Mouse (Mus musculus): Measurements from ENCODE around the gene Fcgr4. TPM values are rescaled to one million over a fixed set of nuclear protein-coding genes. Genes with fewer than 3 reads are reported as not detected.

Fcgr4 gene
- total RNA-seq, 2 experiments from 2014 or later: 0.58 to 3.5 TPM

GRCm38 (mm10) chr1:171006335-171006734, 12.4 kb upstream of the Fcgr4 start:
- ATAC-seq (replicated peaks; ENCODE audit: poor library complexity, severe bottlenecking): peak; percentile 92

GRCm38 (mm10) chr1:171006905-171007304, 11.8 kb upstream of the Fcgr4 start:
- peak; percentile 31 for ATAC-seq (replicated peaks; ENCODE audit: poor library complexity, severe bottlenecking)

GRCm38 (mm10) chr1:171011733-171012132, 7.0 kb upstream of the Fcgr4 start:
- ATAC-seq (replicated peaks; ENCODE audit: poor library complexity, severe bottlenecking): peak; percentile 52

GRCm38 (mm10) chr1:171016676-171017356, 1.9 kb upstream of the Fcgr4 start:
- peak; percentile 56 for ATAC-seq (replicated peaks; ENCODE audit: poor library complexity, severe bottlenecking)

DNA sequence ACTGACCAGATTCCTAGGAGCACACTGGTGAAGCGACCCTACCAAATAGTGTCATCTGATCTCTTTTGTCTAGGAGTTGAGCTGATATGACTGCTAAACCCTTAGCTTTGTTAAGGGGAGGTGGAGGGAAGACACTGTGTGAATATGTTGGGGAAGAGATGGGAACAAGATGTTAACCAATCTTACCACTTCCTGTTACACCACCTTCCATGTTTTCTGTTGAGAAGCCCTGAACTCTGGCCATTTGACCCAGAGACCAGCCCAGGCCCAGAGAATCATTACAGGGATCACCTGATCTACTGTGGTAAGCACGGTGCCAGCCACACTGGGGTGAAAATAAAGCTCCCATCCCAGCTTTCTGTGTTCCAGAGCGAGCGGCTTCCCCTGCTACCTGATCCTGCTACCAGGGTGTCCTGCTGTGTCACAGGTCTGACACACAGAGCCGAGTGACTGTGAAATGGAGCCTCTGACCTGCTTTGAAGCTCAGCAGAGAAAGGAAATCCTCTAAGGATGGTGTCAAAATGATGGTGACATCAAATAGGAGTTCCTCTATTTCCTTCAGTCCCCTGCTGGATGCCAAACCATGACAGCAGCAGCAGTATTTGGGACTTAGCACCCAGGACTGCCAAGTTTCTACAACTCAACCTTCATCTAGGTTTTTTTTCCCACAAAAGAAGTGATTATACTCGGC, 1.1 kb upstream of the Fcgr4 start:
- peak; percentile 76 for ATAC-seq (replicated peaks; ENCODE audit: poor library complexity, severe bottlenecking)

DNA sequence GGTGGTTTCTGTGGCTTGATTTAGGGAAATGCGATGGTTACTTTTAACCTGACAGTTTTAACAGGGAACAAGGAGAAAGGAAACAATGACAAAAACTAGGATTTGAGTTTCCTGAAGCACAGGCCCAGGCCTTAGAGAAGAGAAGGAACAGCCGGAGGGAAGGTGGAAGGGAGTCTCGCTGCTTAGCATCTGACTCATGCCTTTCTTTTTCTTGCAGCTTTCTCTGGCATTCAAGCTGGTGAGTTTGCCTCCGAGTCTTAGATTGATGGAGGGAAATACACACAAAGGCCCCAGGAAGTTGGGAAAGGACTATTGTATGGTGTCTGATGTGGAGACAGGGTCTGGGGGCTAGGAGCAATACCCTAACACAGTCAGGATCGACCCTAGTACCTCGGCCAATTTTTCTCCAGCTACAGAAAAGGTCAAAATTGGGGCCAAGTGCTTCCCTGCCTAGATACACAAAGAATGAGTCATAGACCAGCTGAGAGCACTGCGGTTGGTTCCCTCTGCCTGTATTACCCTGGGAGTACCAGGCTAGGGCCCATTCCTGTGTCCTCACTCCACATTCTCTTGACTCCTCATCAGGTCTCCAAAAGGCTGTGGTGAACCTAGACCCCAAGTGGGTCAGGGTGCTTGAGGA, 711 bp downstream of the Fcgr4 start:
- ATAC-seq (replicated peaks; ENCODE audit: poor library complexity, severe bottlenecking): no peak

DNA sequence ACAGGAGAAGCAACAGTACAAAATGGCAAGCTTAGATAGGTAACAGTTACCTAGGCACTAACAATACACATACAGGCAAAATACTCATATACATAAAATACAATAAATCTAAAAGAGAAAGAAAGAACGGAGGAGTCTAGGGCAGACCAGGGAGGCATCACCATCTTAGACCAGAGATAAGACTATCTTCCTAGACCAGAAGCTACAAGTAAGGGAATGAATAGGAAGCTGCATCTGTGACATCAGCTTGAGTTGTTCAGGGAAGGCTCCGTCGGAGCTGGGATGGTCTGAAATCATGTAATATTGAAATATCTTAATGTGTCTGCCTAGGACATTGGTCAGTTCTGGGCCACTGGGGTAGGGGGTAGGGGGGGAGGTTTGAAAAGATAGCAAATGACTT, 13.0 kb downstream of the Fcgr4 start:
- no peak for ATAC-seq (replicated peaks; ENCODE audit: poor library complexity, severe bottlenecking)

GRCm38 (mm10) chr1:171032691-171033090, 14.0 kb downstream of the Fcgr4 start:
- no peak for ATAC-seq (replicated peaks; ENCODE audit: poor library complexity, severe bottlenecking)

GRCm38 (mm10) chr1:171033196-171033595, 14.5 kb downstream of the Fcgr4 start:
- no peak for ATAC-seq (replicated peaks; ENCODE audit: poor library complexity, severe bottlenecking)

- peak; percentile 55 for ATAC-seq (replicated peaks; ENCODE audit: poor library complexity, severe bottlenecking)
These were observed 15.0 kb downstream of the Fcgr4 start for GRCm38 (mm10) chr1:171033756-171034155.

DNA sequence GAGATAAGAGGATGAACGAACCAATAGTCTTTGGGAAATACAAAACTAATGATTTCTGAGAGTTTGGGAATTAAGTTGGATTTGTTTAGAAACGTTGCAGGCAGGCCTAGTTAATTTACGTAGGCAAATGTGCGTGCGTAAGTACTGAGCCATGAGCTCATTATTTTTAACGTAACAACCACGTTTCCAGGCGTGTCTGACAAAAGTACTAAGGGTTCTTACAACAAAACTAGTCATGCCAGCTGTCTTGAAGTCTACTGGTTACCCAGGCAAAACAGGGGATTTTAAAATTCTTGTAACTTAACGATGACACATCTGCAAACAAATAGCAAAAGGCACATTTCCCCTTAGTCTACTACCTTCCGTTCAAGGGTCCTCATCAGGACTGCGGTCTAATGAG, 15.5 kb downstream of the Fcgr4 start:
- no peak for ATAC-seq (replicated peaks; ENCODE audit: poor library complexity, severe bottlenecking)

DNA sequence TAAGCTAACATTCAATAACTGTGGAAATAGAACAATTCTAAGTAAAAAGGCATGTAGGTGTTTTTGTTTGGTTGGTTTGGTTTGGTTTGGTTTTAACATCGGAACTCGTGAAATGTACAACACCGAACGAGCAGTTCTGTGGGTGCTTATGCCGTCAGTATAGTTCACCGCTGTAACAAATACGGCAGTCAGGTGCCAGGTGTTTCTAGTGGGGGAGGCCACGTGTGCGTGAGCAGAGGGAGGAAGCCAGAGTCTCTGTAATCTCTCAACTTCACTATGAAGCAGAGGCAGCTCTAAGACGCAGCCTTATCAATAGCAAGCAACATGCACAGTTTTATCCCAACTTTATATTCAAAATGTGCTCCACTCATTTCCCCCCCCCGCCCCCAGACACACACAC, 16.9 kb downstream of the Fcgr4 start:
- ATAC-seq (replicated peaks; ENCODE audit: poor library complexity, severe bottlenecking): no peak

DNA sequence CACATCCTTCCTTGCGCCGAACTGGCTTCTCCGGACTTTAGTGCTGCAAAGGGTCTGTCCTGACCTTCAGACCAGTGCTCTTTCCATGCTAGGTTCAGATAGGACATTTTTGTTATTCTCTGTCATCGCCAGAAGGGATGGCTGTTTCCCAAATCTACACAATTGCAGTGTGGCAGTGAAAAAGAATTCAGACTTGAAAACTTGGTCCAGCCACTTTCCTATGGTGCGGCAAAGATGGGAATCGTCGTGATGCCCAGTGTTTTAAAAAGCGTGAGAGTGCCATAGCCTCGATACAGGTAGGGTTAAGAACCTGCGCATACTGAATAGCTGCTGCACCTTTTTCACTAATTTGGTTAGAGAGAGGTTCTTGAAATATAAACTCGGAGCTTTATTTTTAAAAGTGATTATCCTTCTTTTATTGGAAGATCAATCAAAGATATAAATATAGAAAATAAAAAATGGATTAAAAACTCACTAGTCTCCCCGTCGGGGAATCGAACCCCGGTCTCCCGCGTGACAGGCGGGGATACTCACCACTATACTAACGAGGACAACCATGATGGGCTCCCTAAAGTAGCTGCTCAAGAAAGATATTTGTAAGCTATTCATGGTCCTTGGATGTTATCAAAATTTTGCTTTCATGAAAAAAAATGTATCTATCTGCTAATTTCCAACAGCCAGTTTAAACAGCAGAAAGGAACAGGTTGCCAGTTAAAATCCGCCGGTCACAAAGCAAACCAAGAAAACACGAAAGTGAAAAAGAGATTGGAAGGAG, 18.0 kb downstream of the Fcgr4 start:
- ATAC-seq (replicated peaks; ENCODE audit: poor library complexity, severe bottlenecking): 0 out of 2 replicates have a peak, but pooled peaks have one; percentile 28

DNA sequence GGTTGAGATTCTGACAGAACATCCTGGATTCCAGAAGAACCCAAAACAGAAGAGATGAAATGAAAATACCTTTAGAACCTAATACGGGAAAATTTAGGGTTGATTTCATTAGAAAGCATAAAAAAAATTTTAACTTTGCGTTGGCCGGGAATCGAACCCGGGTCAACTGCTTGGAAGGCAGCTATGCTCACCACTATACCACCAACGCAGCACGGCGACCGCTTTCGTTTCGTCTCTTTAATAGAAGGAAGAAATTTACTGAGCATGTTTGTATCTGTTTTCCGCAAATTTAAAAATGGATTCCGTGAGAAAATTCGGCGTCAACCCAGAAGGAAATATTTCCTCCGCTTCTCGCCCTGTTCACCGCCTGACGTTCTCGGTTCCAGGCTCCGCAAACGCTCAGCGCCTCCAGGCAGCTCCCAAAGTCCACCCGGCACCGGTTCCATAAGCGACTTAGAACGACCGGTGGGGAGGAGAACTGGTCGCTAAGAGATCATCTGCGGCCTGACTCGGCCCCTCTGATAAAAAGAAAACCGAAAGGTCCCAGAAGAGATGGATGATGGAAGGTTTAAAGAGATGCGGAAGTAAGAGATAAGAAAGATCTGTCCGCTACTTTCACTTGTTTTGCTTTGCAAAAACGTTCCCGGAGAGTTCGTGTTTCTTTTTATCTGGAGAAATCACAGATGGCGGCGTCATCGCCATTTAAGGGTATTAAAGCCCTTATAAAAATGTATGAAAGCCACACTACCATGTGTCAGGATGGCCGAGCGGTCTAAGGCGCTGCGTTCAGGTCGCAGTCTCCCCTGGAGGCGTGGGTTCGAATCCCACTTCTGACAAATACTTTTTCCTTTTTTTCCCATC, 19.4 kb downstream of the Fcgr4 start:
- ATAC-seq (replicated peaks; ENCODE audit: poor library complexity, severe bottlenecking): peak; percentile 47

- no peak for ATAC-seq (replicated peaks; ENCODE audit: poor library complexity, severe bottlenecking)
These were observed 20.4 kb downstream of the Fcgr4 start for GRCm38 (mm10) chr1:171039135-171039534.

- ATAC-seq (replicated peaks; ENCODE audit: poor library complexity, severe bottlenecking): no peak
These were observed 21.2 kb downstream of the Fcgr4 start for GRCm38 (mm10) chr1:171039880-171040279.

GRCm38 (mm10) chr1:171043594-171044153, 25.0 kb downstream of the Fcgr4 start:
- ATAC-seq (replicated peaks; ENCODE audit: poor library complexity, severe bottlenecking): no peak

- ATAC-seq (replicated peaks; ENCODE audit: poor library complexity, severe bottlenecking): peak; percentile 92
These were observed 25.8 kb downstream of the Fcgr4 start for GRCm38 (mm10) chr1:171044365-171045078.

DNA sequence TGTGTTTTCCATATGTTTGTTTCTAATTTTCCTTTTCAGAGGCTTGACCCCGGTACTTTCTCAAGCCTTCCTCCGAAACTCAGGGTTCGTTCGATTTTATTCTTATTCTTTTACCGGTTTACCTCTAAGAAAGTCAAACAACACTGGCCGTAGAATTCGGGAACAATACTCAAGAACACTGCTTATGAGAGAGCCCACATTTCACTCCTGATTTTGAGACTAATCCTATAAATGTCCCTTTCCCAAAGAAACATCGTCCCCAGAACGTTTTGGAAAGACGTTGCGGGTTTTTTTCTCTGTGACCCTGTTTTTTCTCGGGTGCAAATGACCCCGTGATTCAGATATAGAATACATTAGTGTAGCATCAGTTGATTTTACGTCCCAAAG, 26.4 kb downstream of the Fcgr4 start:
- ATAC-seq (replicated peaks; ENCODE audit: poor library complexity, severe bottlenecking): no peak
